Mouse (Mus musculus): ENCODE measurements around the gene Tmc6.
A peak's percentile ranks its signal among the peaks of the same experiment; 100 is the strongest.
"Not testable (repeated sequence)": the region's sequence is repeated elsewhere in the genome, so short reads cannot be mapped to it uniquely, and the experiment has no call there.

The Tmc6 gene

DNA sequence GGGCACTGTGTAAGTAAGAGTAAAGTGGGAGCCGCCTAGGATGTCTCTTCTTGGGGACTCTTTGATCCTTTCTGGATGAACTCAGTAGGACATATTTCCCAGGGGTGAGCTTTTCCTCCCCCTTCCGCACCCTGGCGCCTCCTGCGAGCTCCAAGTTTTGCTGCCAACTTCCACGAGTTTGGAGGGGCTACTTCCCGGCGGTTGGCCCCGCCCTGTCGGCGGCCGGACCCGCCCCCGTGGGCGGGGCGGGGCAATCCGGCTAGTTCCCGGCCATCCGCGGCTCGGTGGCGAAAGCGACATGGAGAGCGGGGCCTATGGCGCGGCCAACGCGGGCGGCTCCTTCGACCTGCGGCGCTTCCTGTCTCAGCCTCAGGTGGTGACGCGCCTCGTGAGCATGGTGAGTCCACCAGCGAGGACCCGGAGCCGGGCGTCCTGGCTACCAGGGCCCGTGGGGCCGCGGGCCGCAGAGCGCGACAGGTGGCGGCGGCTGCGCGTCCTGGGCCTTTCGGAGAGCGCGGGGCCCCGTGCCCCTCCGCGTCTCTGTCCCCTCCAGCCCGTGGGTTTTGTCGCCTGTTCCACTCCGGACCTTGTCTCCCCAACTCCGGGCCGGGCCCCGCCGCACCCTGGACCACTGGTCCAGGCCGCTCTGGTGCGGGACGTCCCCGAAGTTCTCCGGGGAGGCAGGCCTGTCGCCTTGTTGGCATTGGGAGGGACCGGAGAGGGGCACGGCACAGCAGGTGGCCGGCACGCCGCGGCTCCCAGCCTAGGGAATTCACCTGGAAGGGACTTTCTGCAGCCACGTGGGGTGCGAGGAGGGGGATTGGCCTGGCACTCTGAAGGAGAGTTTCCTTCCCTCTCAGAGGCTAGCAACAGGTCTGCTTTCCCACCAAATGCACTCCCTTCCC is 27.7 kb upstream of the Tmc6 start, which contains the start of the genes Gm20708 and Syngr2:
TSS of gene Gm20708 (plus strand) at position 262 of the 905 bp plus-strand sequence.
TSS of gene Syngr2 (plus strand) at position 262 of the 905 bp plus-strand sequence.
- peak; percentile 19 for DNase-seq

DNA sequence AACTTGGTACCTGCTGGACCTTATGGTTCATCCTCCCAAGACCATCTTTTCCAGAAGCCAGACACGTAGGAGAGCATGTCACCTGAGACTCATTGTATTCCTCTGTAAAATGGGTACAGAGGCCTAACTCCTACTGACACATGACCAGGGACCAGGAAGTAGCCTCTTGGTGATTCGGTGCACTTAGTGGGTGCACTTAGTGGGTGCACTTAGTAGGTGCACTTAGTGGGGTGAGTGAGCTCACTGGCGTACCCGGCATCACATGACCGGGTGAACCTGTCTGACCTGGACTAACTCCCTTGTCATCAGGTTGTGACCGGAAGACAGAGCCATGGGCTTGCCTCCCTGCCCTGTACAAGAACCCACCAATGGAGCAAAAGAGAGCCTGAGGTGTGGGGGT is 24.8 kb upstream of the Tmc6 start:
- DNase-seq = no peak

DNA sequence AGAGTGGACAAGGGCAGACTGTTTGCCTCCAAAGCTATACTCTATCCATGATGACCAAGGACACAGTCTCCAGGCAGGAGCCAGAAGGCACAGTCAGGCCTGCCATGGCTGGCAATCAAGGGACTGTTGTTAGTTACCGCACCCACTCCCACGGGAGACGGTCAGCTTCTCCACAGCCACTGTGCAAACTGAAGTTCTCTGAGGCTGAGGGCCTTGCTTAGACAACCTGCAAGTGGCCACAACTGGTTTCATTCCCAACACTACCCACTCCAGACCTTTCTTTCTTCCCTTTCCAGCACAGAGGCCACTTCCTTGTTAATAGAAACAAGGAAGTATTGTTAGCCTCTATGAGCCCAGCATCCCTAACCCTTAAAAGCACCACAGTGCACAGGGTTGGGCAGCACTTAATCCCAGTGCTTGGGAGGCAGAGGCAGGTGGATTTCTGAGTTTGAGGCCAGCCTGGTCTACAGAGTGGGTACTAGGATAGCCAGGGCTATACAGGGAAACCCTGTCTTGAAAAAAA is 21.2 kb upstream of the Tmc6 start:
- no peak for DNase-seq

GRCm38 (mm10) chr11:117801650-117802049 is 19.7 kb upstream of the Tmc6 start:
- no peak for DNase-seq

- DNase-seq = no peak
These were observed 18.0 kb upstream of the Tmc6 start for GRCm38 (mm10) chr11:117800038-117800437.

DNA sequence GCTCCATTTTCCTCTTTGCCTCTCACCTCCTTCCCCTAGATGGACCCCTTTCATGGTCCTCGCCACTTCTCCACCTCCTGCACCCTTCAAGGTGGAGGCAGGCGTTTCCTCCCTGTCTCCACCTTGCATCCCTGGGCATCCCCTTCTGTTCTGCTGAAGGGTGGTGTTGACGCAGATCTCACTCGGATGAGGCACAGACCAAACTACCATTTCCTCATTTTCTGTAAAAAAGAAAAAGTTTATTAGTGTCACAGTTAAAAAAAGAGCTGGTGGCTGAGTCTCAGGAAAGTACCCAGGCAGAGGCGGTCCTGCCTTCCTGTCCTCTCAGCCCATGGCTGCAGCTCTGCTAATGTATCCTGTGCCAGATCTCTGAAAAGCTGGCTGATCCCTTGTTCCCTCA is 17.2 kb upstream of the Tmc6 start:
- no peak for DNase-seq

- DNase-seq = no peak
These were observed 16.2 kb upstream of the Tmc6 start for GRCm38 (mm10) chr11:117798160-117798541.

- DNase-seq = no peak
These were observed 15.6 kb upstream of the Tmc6 start, which contains the start of gene 6030468B19Rik for GRCm38 (mm10) chr11:117797511-117798159. 6030468B19Rik (plus strand) TSS chr11:117797660.

DNA sequence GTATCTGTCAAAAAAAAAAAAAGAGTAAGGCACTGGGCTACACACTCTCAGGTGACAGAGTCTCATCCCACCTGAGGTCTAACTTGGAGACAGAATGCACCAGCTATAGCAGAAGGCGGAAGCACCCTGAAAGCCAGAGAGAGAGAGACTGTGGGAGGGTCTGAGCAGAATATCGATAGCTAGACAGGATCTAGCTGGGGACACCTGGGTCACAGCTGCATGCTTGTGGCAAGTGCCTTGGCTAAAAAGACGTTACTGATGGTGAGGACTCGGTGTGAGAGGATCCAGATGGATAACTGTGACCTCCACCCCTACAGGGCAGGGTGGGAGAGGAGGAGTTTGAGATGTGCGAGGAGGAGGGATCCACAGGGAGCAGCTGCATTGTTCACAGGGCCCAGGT is 15.0 kb upstream of the Tmc6 start:
- no peak for DNase-seq

DNA sequence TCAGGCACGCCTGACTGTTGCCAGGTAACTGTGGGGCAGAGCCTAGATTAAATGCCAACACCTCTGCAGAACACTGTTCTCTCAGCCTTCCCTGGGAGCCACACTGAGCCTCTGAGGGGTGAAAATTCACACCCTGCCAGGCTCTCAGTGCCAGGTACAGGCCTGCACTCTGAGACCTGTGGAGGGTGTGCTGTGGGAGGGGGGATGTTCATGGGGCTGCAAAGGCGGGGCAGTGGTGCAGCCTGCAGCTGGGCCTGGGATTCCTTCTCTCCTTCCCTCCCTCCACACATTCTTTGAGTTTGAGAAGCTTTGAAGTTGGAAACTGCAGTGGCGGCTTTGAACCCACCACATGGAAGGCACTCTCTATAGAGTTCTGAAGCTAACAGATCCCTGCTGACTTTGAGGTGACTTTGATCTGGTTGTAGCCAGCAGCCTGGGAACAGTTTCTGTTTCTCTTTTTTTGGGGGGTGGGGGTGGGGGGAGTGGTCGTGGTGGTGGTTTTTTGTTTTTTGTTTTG is 12.1 kb upstream of the Tmc6 start:
- no peak for DNase-seq

GRCm38 (mm10) chr11:117792281-117792888 is 10.4 kb upstream of the Tmc6 start:
- DNase-seq = no peak

DNA sequence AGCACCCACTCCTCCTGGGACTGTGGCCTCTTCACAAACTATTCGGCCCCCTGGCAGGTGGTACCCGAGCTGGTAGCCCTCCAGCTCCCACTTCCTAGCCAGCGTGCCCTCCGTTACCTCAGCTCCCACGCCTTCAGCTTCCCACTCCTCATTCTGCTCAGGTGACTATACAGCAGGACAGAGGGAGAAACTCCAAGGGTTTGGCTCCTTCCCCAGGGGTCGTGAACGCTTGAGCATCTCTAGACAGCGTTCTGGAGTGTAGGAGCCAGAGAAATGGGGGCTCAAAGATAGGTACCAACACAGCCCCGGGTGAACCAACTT is 9.4 kb upstream of the Tmc6 start:
- DNase-seq = no peak

- DNase-seq = no peak
These were observed 8.9 kb upstream of the Tmc6 start for GRCm38 (mm10) chr11:117790703-117791440.

GRCm38 (mm10) chr11:117790286-117790685 is 8.3 kb upstream of the Tmc6 start:
- DNase-seq = no peak

GRCm38 (mm10) chr11:117788481-117788880 is 6.5 kb upstream of the Tmc6 start:
- DNase-seq = not testable (repeated sequence)

- peak; percentile 58 for DNase-seq
These were observed 4.3 kb upstream of the Tmc6 start for GRCm38 (mm10) chr11:117786294-117786693.

DNA sequence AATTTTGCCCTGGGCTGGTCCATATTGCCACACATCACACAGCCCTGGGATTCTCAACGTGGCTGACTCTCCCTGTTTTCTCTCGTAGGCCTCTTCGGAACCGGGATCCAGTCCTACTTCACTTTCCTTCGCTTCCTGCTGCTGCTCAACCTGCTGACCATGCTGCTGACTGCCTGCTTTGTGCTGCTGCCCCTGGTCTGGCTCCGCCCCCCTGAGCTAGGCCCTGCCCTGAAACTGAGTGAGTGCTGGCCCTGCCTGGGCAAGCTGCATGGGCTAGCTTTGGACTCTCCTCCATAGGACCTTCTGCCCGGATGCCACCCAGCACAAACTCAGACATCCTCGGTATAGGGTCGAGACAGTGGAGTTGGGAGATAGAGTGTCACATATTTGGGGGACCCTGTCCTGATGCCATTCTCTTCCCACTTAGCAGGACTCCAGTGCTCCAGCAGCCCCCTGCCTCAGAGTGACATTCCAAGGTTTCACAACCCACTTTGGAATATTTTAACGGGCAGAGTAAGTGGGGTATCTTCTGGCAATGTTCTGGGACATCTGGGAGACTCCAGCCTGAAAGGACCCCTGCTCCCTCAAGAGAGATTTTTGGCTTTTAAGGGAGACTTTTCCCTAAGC is 1.8 kb upstream of the Tmc6 start:
- no peak for DNase-seq

DNA sequence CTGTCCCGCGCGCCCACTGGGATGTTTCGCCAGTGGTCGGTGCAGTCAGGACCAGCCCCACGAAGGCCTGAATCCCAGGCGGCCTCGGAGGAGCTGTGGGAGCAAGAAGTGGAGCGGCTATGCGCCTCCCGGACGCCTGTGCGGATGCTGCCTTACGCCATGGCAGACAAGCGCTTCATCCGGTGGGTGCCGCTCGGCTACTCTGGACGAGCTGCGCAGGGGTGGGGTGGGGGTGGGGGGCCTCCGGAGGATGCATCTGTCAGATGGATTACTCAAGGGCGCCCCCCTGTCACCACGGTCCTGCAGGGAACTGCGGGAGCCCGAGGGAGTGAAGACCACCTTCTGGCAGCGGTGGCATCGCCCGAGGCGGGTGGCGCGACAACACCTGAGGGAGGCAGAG is 1.1 kb upstream of the Tmc6 start:
- DNase-seq = no peak

- no peak for DNase-seq
These were observed 672 bp upstream of the Tmc6 start for GRCm38 (mm10) chr11:117782705-117783034.

DNA sequence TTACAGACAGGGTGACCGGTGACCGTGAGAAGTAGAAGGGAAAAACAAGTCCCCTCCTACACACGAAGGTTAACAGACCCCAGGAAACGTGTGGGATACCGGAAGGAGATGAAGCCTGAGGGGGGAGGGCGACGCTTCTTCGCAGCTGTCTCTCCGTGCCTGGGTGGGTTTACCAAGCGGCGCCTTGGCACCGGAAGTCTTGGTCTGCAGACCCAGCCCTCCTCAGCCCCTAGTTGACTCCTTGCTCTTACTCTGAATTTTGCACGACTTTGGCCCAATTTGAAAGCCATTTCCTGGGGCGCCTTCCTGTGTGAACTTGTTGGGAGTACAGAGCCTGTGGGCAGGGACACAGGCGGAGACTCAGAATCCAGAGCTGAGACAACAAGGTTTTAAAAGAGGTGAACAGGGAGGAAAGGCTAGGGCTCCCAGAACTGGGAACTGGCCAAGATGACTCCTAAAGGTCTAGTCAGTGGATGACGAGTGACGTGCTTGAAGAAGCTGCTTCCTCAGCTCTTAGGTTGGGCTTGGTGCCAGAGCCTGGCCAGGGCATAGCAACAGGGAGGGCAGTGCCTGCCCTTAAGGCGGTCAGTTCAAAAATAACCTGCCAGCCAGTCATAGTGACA is 688 bp downstream of the Tmc6 start:
- no peak for DNase-seq

- no peak for DNase-seq
These were observed 1.4 kb downstream of the Tmc6 start for GRCm38 (mm10) chr11:117780582-117781111.

GRCm38 (mm10) chr11:117780199-117780515 is 1.8 kb downstream of the Tmc6 start:
- no peak for DNase-seq
